Mouse (Mus musculus) megakaryocyte, embryonic 14.5 days (primary cell): Measurements from ENCODE around the gene Hcn3. TPM values are rescaled to one million over a fixed set of nuclear protein-coding genes. Genes with fewer than 3 reads are reported as not detected.

Source experiments
- H3K27me3 ChIP-seq: replicated peaks from 2 replicates; pipeline ENCODE3; 2012; ENCODE audit warnings: inconsistent platforms
- H3K36me3 ChIP-seq: replicated peaks from 2 replicates; pipeline ENCODE3; 2012; ENCODE audit warnings: low read length, inconsistent platforms, mixed read lengths
- H3K4me1 ChIP-seq: 2 replicates; pipeline ENCODE4 v1.6.1; 2012; ENCODE audit warnings: inconsistent platforms
- H3K4me3 ChIP-seq: replicated peaks from 2 replicates; pipeline ENCODE3; 2012; ENCODE audit warnings: moderate library complexity, mild to moderate bottlenecking, inconsistent platforms
- H3K9me3 ChIP-seq: 2 replicates; pipeline ENCODE4 v1.6.1; 2012; ENCODE audit warnings: inconsistent platforms
- FLI1 ChIP-seq: IDR thresholded peaks from 2 replicates; pipeline ENCODE4 v1.6.1; 2012; ENCODE audit warnings: low read length, inconsistent platforms, mixed read lengths
- GATA1 ChIP-seq: IDR thresholded peaks from 3 replicates; pipeline ENCODE4 v1.6.1; 2012; ENCODE audit warnings: mixed read lengths, low read length, inconsistent platforms, borderline replicate concordance
- polyA plus RNA-seq: library from polyadenylated mRNA; stranded (reverse); fragments of >175 nt; gene quantifications from 2 replicates; pipeline ENCODE4 v1.2.3, GENCODE M21; 2012; ENCODE audit warnings: low replicate concordance; ENCODE audit not compliant: insufficient read depth

Hcn3 gene
- polyA plus RNA-seq, 1 experiment: 0.36 TPM

GRCm38 (mm10) chr3:89195979-89196877 lies 36.2 kb upstream of the Hcn3 start:
- Histone ChIP-seq H3K4me1 (peaks cover 25% of the 10 kb centered on the region), H3K9me3 (no peaks in the 10 kb centered on the region), H3K4me3 (peak overlapping the region; percentile 96), H3K27me3 (peaks cover 2% of the 10 kb centered on the region), H3K36me3 (no peaks in the 10 kb centered on the region)
- TF ChIP-seq FLI1: no peak
- TF ChIP-seq GATA1: no peak

- Histone ChIP-seq H3K36me3 (peaks cover under 1% of the 10 kb centered on the region), H3K4me3 (no peak overlapping the region), H3K9me3 (no peaks in the 10 kb centered on the region), H3K4me1 (peaks cover 38% of the 10 kb centered on the region), H3K27me3 (peaks cover 2% of the 10 kb centered on the region)
- TF ChIP-seq FLI1 (no peak), GATA1 (no peak)
These were observed 33.9 kb upstream of the Hcn3 start for GRCm38 (mm10) chr3:89193853-89194252.

- peaks cover 6% of the 10 kb centered on the region for H3K36me3 ChIP-seq
- H3K4me1 ChIP-seq: peaks cover 42% of the 10 kb centered on the region
- no peak overlapping the region for H3K4me3 ChIP-seq
- H3K27me3 ChIP-seq: peaks cover 2% of the 10 kb centered on the region
- no peak for TF ChIP-seq FLI1
- TF ChIP-seq GATA1: no peak
- no peaks in the 10 kb centered on the region for H3K9me3 ChIP-seq
These were observed 33.4 kb upstream of the Hcn3 start for GRCm38 (mm10) chr3:89193351-89193750.

- H3K4me1 ChIP-seq: peaks cover 53% of the 10 kb centered on the region
- H3K9me3 ChIP-seq: no peaks in the 10 kb centered on the region
- TF ChIP-seq GATA1 (no peak), FLI1 (no peak)
- H3K4me3 ChIP-seq: no peak overlapping the region
- H3K27me3 ChIP-seq: no peaks in the 10 kb centered on the region
- peaks cover 29% of the 10 kb centered on the region for H3K36me3 ChIP-seq
These were observed 30.4 kb upstream of the Hcn3 start for GRCm38 (mm10) chr3:89190436-89190835.

GRCm38 (mm10) chr3:89188478-89188875 lies 28.5 kb upstream of the Hcn3 start:
- Histone ChIP-seq H3K9me3 (no peaks in the 10 kb centered on the region), H3K36me3 (peaks cover 35% of the 10 kb centered on the region), H3K4me3 (no peak overlapping the region), H3K27me3 (no peaks in the 10 kb centered on the region), H3K4me1 (peaks cover 66% of the 10 kb centered on the region)
- TF ChIP-seq GATA1 (no peak), FLI1 (no peak)

GRCm38 (mm10) chr3:89187690-89188477 lies 27.9 kb upstream of the Hcn3 start:
- H3K27me3 ChIP-seq: no peaks in the 10 kb centered on the region
- peaks cover 71% of the 10 kb centered on the region for H3K4me1 ChIP-seq
- TF ChIP-seq GATA1 (no peak), FLI1 (no peak)
- peak overlapping the region; percentile 8 for H3K4me3 ChIP-seq
- H3K36me3 ChIP-seq: peaks cover 41% of the 10 kb centered on the region
- no peaks in the 10 kb centered on the region for H3K9me3 ChIP-seq

GRCm38 (mm10) chr3:89187197-89187596 lies 27.2 kb upstream of the Hcn3 start:
- no peaks in the 10 kb centered on the region for H3K27me3 ChIP-seq
- TF ChIP-seq FLI1 (no peak), GATA1 (no peak)
- peaks cover 48% of the 10 kb centered on the region for H3K36me3 ChIP-seq
- H3K9me3 ChIP-seq: no peaks in the 10 kb centered on the region
- H3K4me3 ChIP-seq: peak overlapping the region; percentile 50
- peaks cover 78% of the 10 kb centered on the region for H3K4me1 ChIP-seq

GRCm38 (mm10) chr3:89183959-89184315 lies 23.9 kb upstream of the Hcn3 start:
- Histone ChIP-seq H3K27me3 (no peaks in the 10 kb centered on the region), H3K36me3 (peaks cover 81% of the 10 kb centered on the region), H3K4me1 (peaks cover 74% of the 10 kb centered on the region), H3K9me3 (no peaks in the 10 kb centered on the region), H3K4me3 (peak overlapping the region; percentile 93)
- TF ChIP-seq GATA1 (no peak), FLI1 (no peak)

- Histone ChIP-seq H3K4me1 (peaks cover 75% of the 10 kb centered on the region), H3K9me3 (no peaks in the 10 kb centered on the region), H3K27me3 (no peaks in the 10 kb centered on the region), H3K4me3 (peak within 1 kb of the TSS; percentile 93), H3K36me3 (peaks cover 78% of the 10 kb centered on the region)
- TF ChIP-seq FLI1: no peak
- no peak for TF ChIP-seq GATA1
These were observed 23.3 kb upstream of the Hcn3 start, which contains the start of gene Fam189b for GRCm38 (mm10) chr3:89183058-89183958. Gene Fam189b, plus strand, starts transcription at chr3:89183143.
